Mouse (Mus musculus) small intestine, adult 10 weeks (tissue): ENCODE data around the gene B4galnt4. TPM values are rescaled to one million over a fixed set of nuclear protein-coding genes. Genes with fewer than 3 reads are reported as not detected.

Source experiments
- polyA plus RNA-seq: library from polyadenylated mRNA; stranded (reverse); fragments of 350-450 nt; fragmentation: Illumina TruSeq; extraction: RNeasy Lipid Tissue Mini Kit (QIAGEN cat#74804); gene quantifications from one replicate; pipeline ENCODE4 v1.2.3, GENCODE M21; 2014; ENCODE audit warnings: low replicate concordance

The B4galnt4 gene
- 0.45 TPM for polyA plus RNA-seq

GRCm38 (mm10) chr7:141060426-141061242 is at the start of gene B4galnt4:
Gene B4galnt4, plus strand, starts transcription at chr7:141061104.

GRCm38 (mm10) chr7:141017824-141018223 is 43.1 kb upstream of the B4galnt4 start, which contains the start of gene Ifitm6:
Gene Ifitm6, minus strand, starts transcription at chr7:141017924.

GRCm38 (mm10) chr7:141028831-141029230 is 32.1 kb upstream of the B4galnt4 start, which contains the start of gene Gm17387:
Gene Gm17387, plus strand, starts transcription at chr7:141029131.

GRCm38 (mm10) chr7:141077841-141078240 is 16.9 kb downstream of the B4galnt4 start, which contains the start of gene Pkp3:
Gene Pkp3, plus strand, starts transcription at chr7:141078218.

GRCm38 (mm10) chr7:141099911-141100691 is 39.2 kb downstream of the B4galnt4 start, which contains the start of gene Sigirr:
Gene Sigirr, minus strand, starts transcription at chr7:141100572.

GRCm38 (mm10) chr7:141117636-141118035 is 56.7 kb downstream of the B4galnt4 start, which contains the start of gene Ano9:
Gene Ano9, minus strand, starts transcription at chr7:141117806.

Other genes starting within 250 kb of the B4galnt4 start
- gene Zfp941, start 238.9 kb upstream of the B4galnt4 start, polyA plus RNA-seq, result 0.48 TPM
- gene Urah, start 226.1 kb upstream of the B4galnt4 start, polyA plus RNA-seq, result 11.9 TPM
- not detected for gene Scgb1c1, start 215.6 kb upstream of the B4galnt4 start, polyA plus RNA-seq
- gene Odf3, start 213.3 kb upstream of the B4galnt4 start, polyA plus RNA-seq, result not detected
- gene Gm45785, start 204.8 kb upstream of the B4galnt4 start, polyA plus RNA-seq, result not detected
- 3.7 TPM for gene Ric8a, start 204.1 kb upstream of the B4galnt4 start, polyA plus RNA-seq
- gene Bet1l, start 203.5 kb upstream of the B4galnt4 start, polyA plus RNA-seq, result 0.78 TPM
- 132 TPM for gene Psmd13, start 179.1 kb upstream of the B4galnt4 start, polyA plus RNA-seq
- gene Sirt3, start 178.8 kb upstream of the B4galnt4 start, polyA plus RNA-seq, result 3.8 TPM
- gene Cox8b, start 160.7 kb upstream of the B4galnt4 start, polyA plus RNA-seq, result not detected
- gene Nlrp6, start 140.2 kb upstream of the B4galnt4 start, polyA plus RNA-seq, result 23.8 TPM
- 0.30 TPM for gene Pgghg, start 119.7 kb upstream of the B4galnt4 start, polyA plus RNA-seq
- gene Ifitm5, start 110.8 kb upstream of the B4galnt4 start, polyA plus RNA-seq, result not detected
- gene Gm45717, start 105.2 kb upstream of the B4galnt4 start, polyA plus RNA-seq, result not detected
- gene Ifitm2, start 105.1 kb upstream of the B4galnt4 start, polyA plus RNA-seq, result 37.5 TPM
- gene Ifitm1, start 93.9 kb upstream of the B4galnt4 start, polyA plus RNA-seq, result 3.0 TPM
- 4.3 TPM for gene Ifitm3, start 50.3 kb upstream of the B4galnt4 start, polyA plus RNA-seq
- 5.2 TPM for gene Ifitm6, start 43.2 kb upstream of the B4galnt4 start, polyA plus RNA-seq
- not detected for gene Gm17387, start 32.0 kb upstream of the B4galnt4 start, polyA plus RNA-seq
- gene Pkp3, start 17.1 kb downstream of the B4galnt4 start, polyA plus RNA-seq, result 0.74 TPM
- gene Sigirr, start 39.5 kb downstream of the B4galnt4 start, polyA plus RNA-seq, result 1.6 TPM
- gene Ano9, start 56.7 kb downstream of the B4galnt4 start, polyA plus RNA-seq, result 145 TPM
- gene Ptdss2, start 61.3 kb downstream of the B4galnt4 start, polyA plus RNA-seq, result 11.3 TPM
- gene Rnh1, start 111.8 kb downstream of the B4galnt4 start, polyA plus RNA-seq, result 1.9 TPM
- gene Hras, start 132.9 kb downstream of the B4galnt4 start, polyA plus RNA-seq, result 2.0 TPM
- gene Lrrc56, start 133.1 kb downstream of the B4galnt4 start, polyA plus RNA-seq, result 0.56 TPM
- gene Lmntd2, start 153.0 kb downstream of the B4galnt4 start, polyA plus RNA-seq, result 0.59 TPM
- gene Rassf7, start 154.8 kb downstream of the B4galnt4 start, polyA plus RNA-seq, result 8.4 TPM
- 8.6 TPM for gene Phrf1, start 167.7 kb downstream of the B4galnt4 start, polyA plus RNA-seq
- 97.9 TPM for gene Irf7, start 205.4 kb downstream of the B4galnt4 start, polyA plus RNA-seq
- gene Cdhr5, start 215.7 kb downstream of the B4galnt4 start, polyA plus RNA-seq, result 150 TPM
- 1.2 TPM for gene Sct, start 218.0 kb downstream of the B4galnt4 start, polyA plus RNA-seq
- gene Drd4, start 230.9 kb downstream of the B4galnt4 start, polyA plus RNA-seq, result not detected